Mouse (Mus musculus): ENCODE data around the gene Azin2.

DNA sequence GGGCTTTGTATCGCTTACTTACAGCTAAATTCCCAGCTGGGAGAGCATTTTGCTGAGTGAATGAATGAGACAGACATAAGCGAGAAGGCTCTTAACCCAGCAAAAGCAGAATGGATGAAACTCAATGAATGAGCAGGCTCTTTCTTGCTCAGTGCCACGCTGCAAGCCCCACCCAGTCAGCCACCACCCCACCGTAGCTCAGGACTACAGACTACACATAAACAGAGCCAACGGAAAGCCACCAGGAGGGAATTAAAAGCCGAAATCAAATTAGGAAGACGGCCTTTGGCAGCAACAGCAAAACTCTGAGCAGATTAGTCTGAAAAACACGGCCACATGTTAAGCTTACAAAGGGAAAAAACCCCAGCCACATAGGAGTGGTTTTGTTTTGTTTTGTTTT is 3.4 kb downstream of the Azin2 start:
- TF ChIP-seq CTCF (IDR thresholded peaks at IDR 0.05 in 2 of 3, conservative IDR thresholded peaks at IDR 0.05 in 1 of 3; ENCODE audit: control insufficient read depth in 1 of 3, insufficient read depth in 1 of 3, low read depth in 2 of 3, low read length in 3 of 3, poor library complexity in 1 of 3, severe bottlenecking in 1 of 3): no peak
- no peak for TF ChIP-seq POLR2AphosphoS2 (IDR thresholded peaks at IDR 0.05; ENCODE audit: low read length)
- no peak for TF ChIP-seq POLR2A (IDR thresholded peaks at IDR 0.05; ENCODE audit: control insufficient read depth in 1 of 2, insufficient read depth in 1 of 2, low read depth in 1 of 2, low read length in 2 of 2, poor library complexity in 1 of 2)
- TF ChIP-seq CHD2 (IDR thresholded peaks at IDR 0.05; ENCODE audit: low read length): no peak
- TF ChIP-seq GATA1 (IDR thresholded peaks at IDR 0.05; ENCODE audit: low read depth, low read length): no peak

Data from MEL (cell line).